Mouse (Mus musculus) thymus, adult 2 months (tissue): Measurements from ENCODE around the gene Ces1c. TPM values are rescaled to one million over a fixed set of nuclear protein-coding genes. Genes with fewer than 3 reads are reported as not detected.

Source experiments
- DNase-seq: peaks from one replicate; pipeline ENCODE4 v3.0.0; 2021
- H3K27ac ChIP-seq: fragments of 200-500 bp; 2 replicates; pipeline ENCODE4 v1.5.1; 2012; ENCODE audit warnings: low read length, control low read depth; ENCODE audit not compliant: control insufficient read depth, insufficient read depth
- H3K27me3 ChIP-seq: fragments of 200-500 bp; 2 replicates; pipeline ENCODE4 v1.6.1; 2012; ENCODE audit warnings: mild to moderate bottlenecking, low read length, moderate library complexity, mixed read lengths; ENCODE audit not compliant: control insufficient read depth, insufficient read depth
- H3K36me3 ChIP-seq: fragments of 200-500 bp; 2 replicates; pipeline ENCODE4 v1.6.1; 2012; ENCODE audit warnings: mild to moderate bottlenecking, low read length, moderate library complexity; ENCODE audit not compliant: control insufficient read depth, insufficient read depth
- H3K4me1 ChIP-seq: fragments of 200-500 bp; replicated peaks from 2 replicates; pipeline ENCODE4 v1.6.1; 2012; ENCODE audit warnings: low read length; ENCODE audit not compliant: control insufficient read depth, insufficient read depth
- H3K4me3 ChIP-seq: fragments of 200-500 bp; 2 replicates; pipeline ENCODE4 v1.5.1; 2012; ENCODE audit warnings: mild to moderate bottlenecking, low read length, control low read depth, moderate library complexity; ENCODE audit not compliant: control insufficient read depth, insufficient read depth
- CTCF ChIP-seq: fragments of 200-500 bp; IDR thresholded peaks from 2 replicates; pipeline ENCODE4 v1.5.1; 2012; ENCODE audit warnings: mild to moderate bottlenecking, control low read depth, low read length, moderate library complexity, borderline replicate concordance; ENCODE audit not compliant: control insufficient read depth, poor library complexity, insufficient read depth; ENCODE audit errors: extremely low read depth
- POLR2A ChIP-seq: fragments of 200-500 bp; IDR thresholded peaks from 2 replicates; pipeline ENCODE4 v1.6.1; 2012; ENCODE audit warnings: mild to moderate bottlenecking, low read length, control low read depth, moderate library complexity; ENCODE audit not compliant: control insufficient read depth, poor library complexity, insufficient read depth; ENCODE audit errors: extremely low read depth
- WGBS: fragments of 180-500 bp; shearing (Covaris S2); methylation state at CpG from one replicate; pipeline ENCODE4 v1.1.7; 2018; 5-methylcytosine and 5-hydroxymethylcytosine counted together
- polyA plus RNA-seq: library from polyadenylated mRNA; depleted of rRNA; stranded (reverse); fragments of >200 nt; gene quantifications from 2 replicates; pipeline ENCODE4 v1.2.3, GENCODE M21; 2012; rRNA removed

The Ces1c gene
- polyA plus RNA-seq, result 0.27 and 3.4 TPM in 2 replicates

DNA sequence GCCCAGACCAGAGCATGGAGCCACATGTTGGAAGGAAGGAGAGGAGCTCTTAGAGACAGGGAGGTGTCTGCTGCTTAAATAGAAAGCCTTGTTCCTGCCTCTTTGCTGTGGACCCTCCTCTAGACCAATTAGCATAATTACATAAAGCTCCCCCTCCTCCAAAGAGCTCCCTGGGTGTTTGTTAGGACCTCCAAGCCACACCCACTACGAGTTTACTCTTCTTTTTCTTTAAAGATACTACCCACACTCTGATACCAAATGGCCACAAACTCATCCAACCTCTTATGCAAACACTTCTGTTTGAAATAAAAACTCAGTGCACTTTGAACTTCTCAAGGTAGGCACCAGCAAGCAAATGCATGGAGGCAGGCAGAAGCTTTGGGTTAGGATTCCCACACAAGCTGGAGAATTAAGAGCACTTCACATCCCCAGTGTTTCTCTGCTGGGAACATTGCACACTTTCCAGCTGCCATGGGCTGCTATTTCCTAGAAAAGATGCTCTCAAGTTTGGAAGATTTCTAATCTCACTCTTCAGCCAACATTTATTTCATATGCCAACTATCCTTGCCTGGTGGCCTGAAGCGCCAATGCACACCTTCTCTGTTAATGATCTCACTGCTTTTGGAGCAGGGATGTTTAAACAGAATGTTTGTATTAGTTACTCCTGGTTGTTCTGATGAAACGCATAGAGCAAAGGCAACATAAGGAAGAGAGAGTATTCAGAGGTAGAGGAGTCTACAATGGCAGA is at the start of gene Ces1c:
Ces1c (minus strand) TSS at position 51 of the 748 bp plus-strand sequence.
- no peaks in the 10 kb centered on the region for H3K36me3 ChIP-seq
- H3K4me3 ChIP-seq, result no peak within 1 kb of the TSS
- TF ChIP-seq POLR2A (no peak), CTCF (no peak)
- no peaks in the 10 kb centered on the region for H3K27me3 ChIP-seq
- H3K27ac ChIP-seq, result no peak within 1 kb of the TSS
- no peak for DNase-seq
- WGBS, result 83% methylated on average over 3 of the region's 3 CpGs
- no peaks in the 10 kb centered on the region for H3K4me1 ChIP-seq

GRCm38 (mm10) chr8:93180581-93181129 is 49.6 kb upstream of the Ces1c start:
- no peak overlapping the region for H3K27ac ChIP-seq
- WGBS, result 87% methylated on average over 4 of the region's 4 CpGs

DNA sequence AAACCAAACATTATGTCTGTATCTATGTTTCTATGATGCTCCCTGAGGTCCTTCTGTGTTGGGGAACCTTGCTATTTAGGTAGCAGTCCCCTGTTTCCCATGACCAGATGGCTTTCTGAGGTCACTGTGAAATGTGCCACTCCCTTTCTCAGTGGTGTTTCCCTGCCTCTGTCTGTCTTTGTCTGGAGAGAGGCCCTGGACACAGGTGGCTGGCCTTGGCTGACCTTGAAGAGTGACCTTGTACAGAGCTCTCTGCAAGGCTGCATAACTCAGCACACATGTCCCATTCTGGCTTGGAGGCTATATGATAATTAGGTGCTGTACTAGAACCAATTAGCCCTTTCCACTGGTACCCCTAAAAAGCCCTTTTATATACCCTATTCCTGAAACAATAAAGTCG is 45.5 kb upstream of the Ces1c start:
- Histone ChIP-seq H3K27me3 (no peaks in the 10 kb centered on the region), H3K27ac (no peak overlapping the region), H3K4me1 (no peaks in the 10 kb centered on the region), H3K4me3 (no peak overlapping the region), H3K36me3 (no peaks in the 10 kb centered on the region)
- TF ChIP-seq POLR2A (no peak), CTCF (no peak)
- 54% methylated on average over 1 of the region's 1 CpGs for whole genome bisulfite sequencing
- no peak for DNase-seq

More at GRCm38 (mm10) chr8:93180581-93181129, 49.6 kb upstream of the Ces1c start:
- Histone ChIP-seq H3K27me3 (no peaks in the 10 kb centered on the region), H3K36me3 (no peaks in the 10 kb centered on the region), H3K4me1 (no peaks in the 10 kb centered on the region), H3K4me3 (no peak overlapping the region)
- DNase-seq, result no peak
- TF ChIP-seq CTCF (no peak), POLR2A (no peak)

- Histone ChIP-seq H3K27me3 (no peaks in the 10 kb centered on the region), H3K4me3 (no peak overlapping the region), H3K4me1 (no peaks in the 10 kb centered on the region), H3K27ac (no peak overlapping the region), H3K36me3 (no peaks in the 10 kb centered on the region)
- no peak for DNase-seq
- 92% methylated on average over 2 of the region's 2 CpGs for WGBS
- TF ChIP-seq CTCF (no peak), POLR2A (no peak)
Observed at GRCm38 (mm10) chr8:93174554-93174953, 43.5 kb upstream of the Ces1c start.

DNA sequence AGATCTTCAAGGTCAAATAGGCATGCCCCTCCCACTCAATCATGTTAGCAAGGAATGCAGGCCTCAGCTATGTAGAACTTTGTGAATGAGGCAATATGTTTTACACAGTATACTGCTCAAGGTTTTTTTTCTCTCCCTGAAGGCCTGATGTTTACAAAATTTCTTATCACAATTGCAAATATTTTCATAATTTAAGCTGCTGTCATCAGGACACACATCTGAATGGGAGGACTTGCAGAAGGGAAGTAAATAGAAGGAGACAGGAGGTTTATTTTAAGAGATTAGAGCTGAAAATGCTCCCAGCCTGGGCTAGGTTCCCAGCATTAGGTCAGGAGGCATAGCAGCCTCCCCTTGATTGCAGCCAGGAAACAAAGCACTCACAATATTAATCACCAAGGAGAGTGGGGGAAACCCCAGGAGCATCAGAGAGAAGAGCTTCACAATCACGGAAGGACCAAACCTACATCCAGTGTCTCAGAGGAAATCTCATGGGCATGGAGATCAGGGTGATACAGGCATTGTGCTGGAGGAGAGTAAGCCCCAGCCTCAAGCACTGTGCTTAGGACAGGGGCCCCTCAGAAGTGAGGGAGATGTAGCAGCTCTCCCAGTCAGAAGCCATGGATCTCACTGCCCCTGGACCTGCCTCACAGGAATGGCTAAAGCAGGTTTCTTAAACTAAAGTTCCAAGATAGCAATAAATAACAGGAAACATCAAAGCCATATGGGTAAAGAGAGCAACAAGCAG is 40.9 kb upstream of the Ces1c start:
- no peak for DNase-seq
- 63% methylated on average over 1 of the region's 1 CpGs for WGBS
- Histone ChIP-seq H3K4me1 (no peaks in the 10 kb centered on the region), H3K27ac (no peak overlapping the region), H3K36me3 (no peaks in the 10 kb centered on the region), H3K27me3 (no peaks in the 10 kb centered on the region), H3K4me3 (no peak overlapping the region)
- TF ChIP-seq CTCF, result no peak
- TF ChIP-seq POLR2A, result no peak

GRCm38 (mm10) chr8:93163363-93163762 is 32.3 kb upstream of the Ces1c start:
- 94% methylated on average over 1 of the region's 1 CpGs for WGBS
- no peaks in the 10 kb centered on the region for H3K36me3 ChIP-seq
- no peak overlapping the region for H3K27ac ChIP-seq
- H3K4me3 ChIP-seq, result no peak overlapping the region
- H3K4me1 ChIP-seq, result no peaks in the 10 kb centered on the region
- no peaks in the 10 kb centered on the region for H3K27me3 ChIP-seq
- DNase-seq, result no peak
- TF ChIP-seq CTCF (no peak), POLR2A (no peak)
